Mouse (Mus musculus) right cerebral cortex, adult 18-20 months (tissue): ENCODE measurements around the gene Wdr81.

ENCODE experiments used
- DNase-seq: peaks from one replicate; pipeline ENCODE4 v3.0.0; 2022; ENCODE audit warnings: mixed read lengths

Gene Wdr81

GRCm38 (mm10) chr11:75453991-75454930 is at the start of gene Wdr81:
Gene Wdr81, minus strand, starts transcription at chr11:75454717.
- DNase-seq = peak; percentile 92

GRCm38 (mm10) chr11:75498126-75498525 is 43.6 kb upstream of the Wdr81 start:
- no peak for DNase-seq

- no peak for DNase-seq
Observed at GRCm38 (mm10) chr11:75494296-75495049, 40.0 kb upstream of the Wdr81 start.

- no peak for DNase-seq
Observed at GRCm38 (mm10) chr11:75487496-75487895, 33.0 kb upstream of the Wdr81 start.

- DNase-seq = peak; percentile 99
Observed at GRCm38 (mm10) chr11:75486601-75487285, 32.2 kb upstream of the Wdr81 start, which contains the start of gene Prpf8. Gene Prpf8, plus strand, starts transcription at chr11:75486816.

- no peak for DNase-seq
Observed at GRCm38 (mm10) chr11:75486192-75486591, 31.7 kb upstream of the Wdr81 start.

- DNase-seq = no peak
Observed at GRCm38 (mm10) chr11:75473376-75473775, 18.9 kb upstream of the Wdr81 start.

- no peak for DNase-seq
Observed at GRCm38 (mm10) chr11:75472469-75473081, 18.1 kb upstream of the Wdr81 start.

GRCm38 (mm10) chr11:75470675-75471074 is 16.2 kb upstream of the Wdr81 start:
- DNase-seq = no peak

GRCm38 (mm10) chr11:75469261-75469660 is 14.7 kb upstream of the Wdr81 start:
- DNase-seq = no peak

- no peak for DNase-seq
Observed at GRCm38 (mm10) chr11:75468410-75468809, 13.9 kb upstream of the Wdr81 start.

- no peak for DNase-seq
Observed at GRCm38 (mm10) chr11:75467512-75468215, 13.1 kb upstream of the Wdr81 start.

GRCm38 (mm10) chr11:75466731-75467505 is 12.4 kb upstream of the Wdr81 start:
- no peak for DNase-seq

GRCm38 (mm10) chr11:75465051-75465450 is 10.5 kb upstream of the Wdr81 start:
- DNase-seq = no peak

GRCm38 (mm10) chr11:75464417-75464816 is 9.9 kb upstream of the Wdr81 start:
- DNase-seq = no peak

GRCm38 (mm10) chr11:75463624-75464023 is 9.1 kb upstream of the Wdr81 start:
- no peak for DNase-seq

- peak; percentile 64 for DNase-seq
Observed at GRCm38 (mm10) chr11:75462865-75463336, 8.4 kb upstream of the Wdr81 start.

- DNase-seq = no peak
Observed at GRCm38 (mm10) chr11:75462253-75462783, 7.8 kb upstream of the Wdr81 start.

- no peak for DNase-seq
Observed at GRCm38 (mm10) chr11:75461743-75462252, 7.3 kb upstream of the Wdr81 start.
